Mouse (Mus musculus): ENCODE measurements around the gene Pex1. TPM values are rescaled to one million over a fixed set of nuclear protein-coding genes. Genes with fewer than 3 reads are reported as not detected.

The Pex1 gene
- polyA plus RNA-seq, 1 experiment from 2014 or later: 11.3 TPM

GRCm38 (mm10) chr5:3653801-3654200 is 57.9 kb downstream of the Pex1 start:
- H3K4me2 ChIP-seq (ENCODE audit: low read depth, low read length): no peak overlapping the region
- no peaks in the 10 kb centered on the region for H3K9me3 ChIP-seq (ENCODE audit: low read length)
- H3K4me3 ChIP-seq (ENCODE audit: low read depth, low read length): no peak overlapping the region
- H3K9ac ChIP-seq (replicated peaks): no peak overlapping the region
- WGBS (ENCODE audit: insufficient replicate concordance): 74% methylated on average over 4 of the region's 4 CpGs
- no peak overlapping the region for H3K27ac ChIP-seq (ENCODE audit: low read depth)
- no peak for DNase-seq
- H3K27me3 ChIP-seq (ENCODE audit: insufficient read depth, low read length): no peaks in the 10 kb centered on the region
- H3K4me1 ChIP-seq (ENCODE audit: insufficient read depth): no peaks in the 10 kb centered on the region
- no peaks in the 10 kb centered on the region for H3K36me3 ChIP-seq (replicated peaks; ENCODE audit: insufficient read depth, low read length)
- TF ChIP-seq EP300 (IDR thresholded peaks at IDR 0.05; ENCODE audit: low read depth) (no peak), CTCF (IDR thresholded peaks at IDR 0.05; ENCODE audit: low read depth) (no peak)
- ATAC-seq: no peak

- ATAC-seq: no peak
- DNase-seq: no peak
- 67% methylated on average over 5 of the region's 5 CpGs for WGBS (ENCODE audit: insufficient replicate concordance)
- H3K4me1 ChIP-seq (ENCODE audit: insufficient read depth): no peaks in the 10 kb centered on the region
- no peak within 1 kb of the TSS for H3K4me2 ChIP-seq (ENCODE audit: low read depth, low read length)
- no peak for TF ChIP-seq CTCF (IDR thresholded peaks at IDR 0.05; ENCODE audit: low read depth)
- H3K36me3 ChIP-seq (replicated peaks; ENCODE audit: insufficient read depth, low read length): no peaks in the 10 kb centered on the region
- H3K9me3 ChIP-seq (ENCODE audit: low read length): no peaks in the 10 kb centered on the region
- no peak within 1 kb of the TSS for H3K4me3 ChIP-seq (ENCODE audit: low read depth, low read length)
- H3K9ac ChIP-seq (replicated peaks): no peak within 1 kb of the TSS
- no peak within 1 kb of the TSS for H3K27ac ChIP-seq (ENCODE audit: low read depth)
- no peaks in the 10 kb centered on the region for H3K27me3 ChIP-seq (ENCODE audit: insufficient read depth, low read length)
Measured at GRCm38 (mm10) chr5:3657085-3657484, 61.2 kb downstream of the Pex1 start, which contains the start of gene Gatad1. TSS of gene Gatad1 (minus strand) at chr5:3657185.

- Histone ChIP-seq H3K27me3 (ENCODE audit: insufficient read depth, low read length) (no peaks in the 10 kb centered on the region), H3K9ac (replicated peaks) (no peak overlapping the region), H3K27ac (ENCODE audit: low read depth) (no peak overlapping the region), H3K9me3 (ENCODE audit: low read length) (no peaks in the 10 kb centered on the region), H3K4me2 (ENCODE audit: low read depth, low read length) (no peak overlapping the region), H3K4me3 (ENCODE audit: low read depth, low read length) (no peak overlapping the region), H3K36me3 (replicated peaks; ENCODE audit: insufficient read depth, low read length) (no peaks in the 10 kb centered on the region), H3K4me1 (ENCODE audit: insufficient read depth) (no peaks in the 10 kb centered on the region)
- DNase-seq (no peak), ATAC-seq (no peak)
- TF ChIP-seq EP300 (IDR thresholded peaks at IDR 0.05; ENCODE audit: low read depth): no peak
- TF ChIP-seq CTCF (IDR thresholded peaks at IDR 0.05; ENCODE audit: low read depth): no peak
- 81% methylated on average over 2 of the region's 2 CpGs for WGBS (ENCODE audit: insufficient replicate concordance)
Measured at GRCm38 (mm10) chr5:3665225-3665624, 69.4 kb downstream of the Pex1 start.

DNA sequence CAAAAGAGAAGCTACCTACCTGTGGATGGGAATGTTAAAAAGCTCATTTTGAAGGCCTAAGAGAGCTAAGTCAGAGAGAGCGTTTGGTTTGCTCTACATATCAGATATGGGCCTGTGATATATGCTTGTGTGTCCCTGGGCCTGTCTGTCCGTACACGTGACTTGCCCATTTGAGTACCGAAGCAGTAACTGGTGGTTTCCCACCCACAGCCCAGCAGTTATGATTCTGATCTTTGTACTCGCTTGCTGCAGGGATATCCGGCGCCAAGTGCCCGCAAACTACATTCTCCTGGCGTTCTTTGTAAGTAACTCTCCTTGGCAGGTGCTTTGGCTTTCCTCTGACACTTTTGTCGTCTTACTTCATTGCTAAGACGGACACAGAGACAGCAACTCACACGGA is 70.7 kb downstream of the Pex1 start:
- 67% methylated on average over 12 of the region's 12 CpGs for WGBS (ENCODE audit: insufficient replicate concordance)
- no peak for DNase-seq
- TF ChIP-seq EP300 (IDR thresholded peaks at IDR 0.05; ENCODE audit: low read depth) (no peak), CTCF (IDR thresholded peaks at IDR 0.05; ENCODE audit: low read depth) (no peak)
- no peaks in the 10 kb centered on the region for H3K4me1 ChIP-seq (ENCODE audit: insufficient read depth)
- H3K9ac ChIP-seq (replicated peaks): no peak overlapping the region
- no peak overlapping the region for H3K27ac ChIP-seq (ENCODE audit: low read depth)
- H3K4me2 ChIP-seq (ENCODE audit: low read depth, low read length): no peak overlapping the region
- ATAC-seq: no peak
- H3K36me3 ChIP-seq (replicated peaks; ENCODE audit: insufficient read depth, low read length): no peaks in the 10 kb centered on the region
- no peaks in the 10 kb centered on the region for H3K27me3 ChIP-seq (ENCODE audit: insufficient read depth, low read length)
- no peaks in the 10 kb centered on the region for H3K9me3 ChIP-seq (ENCODE audit: low read length)
- no peak overlapping the region for H3K4me3 ChIP-seq (ENCODE audit: low read depth, low read length)

- H3K36me3 ChIP-seq (replicated peaks; ENCODE audit: insufficient read depth, low read length): no peaks in the 10 kb centered on the region
- TF ChIP-seq CTCF (IDR thresholded peaks at IDR 0.05; ENCODE audit: low read depth) (no peak), EP300 (IDR thresholded peaks at IDR 0.05; ENCODE audit: low read depth) (peak; percentile 4; the same call in 1 of the 2 replicates)
- no peaks in the 10 kb centered on the region for H3K27me3 ChIP-seq (ENCODE audit: insufficient read depth, low read length)
- H3K4me2 ChIP-seq (ENCODE audit: low read depth, low read length): no peak overlapping the region
- no peak overlapping the region for H3K9ac ChIP-seq (replicated peaks)
- DNase-seq (no peak), ATAC-seq (peak; percentile 56)
- no peaks in the 10 kb centered on the region for H3K9me3 ChIP-seq (ENCODE audit: low read length)
- WGBS (ENCODE audit: insufficient replicate concordance): 40% methylated on average over 6 of the region's 6 CpGs
- no peaks in the 10 kb centered on the region for H3K4me1 ChIP-seq (ENCODE audit: insufficient read depth)
- no peak overlapping the region for H3K27ac ChIP-seq (ENCODE audit: low read depth)
- no peak overlapping the region for H3K4me3 ChIP-seq (ENCODE audit: low read depth, low read length)
Measured at GRCm38 (mm10) chr5:3669938-3670554, 74.2 kb downstream of the Pex1 start.

Small RNAs within 50 kb of the gene (microRNA-seq; reads per million reads assigned to microRNA genes)
- not detected for gene Gm26238

Other genes starting within 250 kb of the Pex1 start
- 10.6 and 11.1 TPM in 2 replicates for gene Fam133b, start 52.2 kb upstream of the Pex1 start, polyA plus RNA-seq (2015; fragmentation: Nextera tagmentation; extraction: Ambion mirVana)
- gene 1700109H08Rik, start 24.5 kb upstream of the Pex1 start, polyA plus RNA-seq (2015; fragmentation: Nextera tagmentation; extraction: Ambion mirVana): 0.32 and 0.65 TPM in 2 replicates
- gene Rbm48, start 519 bp downstream of the Pex1 start, polyA plus RNA-seq (2015; fragmentation: Nextera tagmentation; extraction: Ambion mirVana): 4.1 and 4.6 TPM in 2 replicates
- not detected in 2 replicates for gene Tmbim7, start 55.1 kb downstream of the Pex1 start, polyA plus RNA-seq (2015; fragmentation: Nextera tagmentation; extraction: Ambion mirVana)
- gene Gatad1, start 61.1 kb downstream of the Pex1 start, polyA plus RNA-seq (2015; fragmentation: Nextera tagmentation; extraction: Ambion mirVana): 25.7 and 26.9 TPM in 2 replicates
- 2.6 and 2.9 TPM in 2 replicates for gene Ankib1, start 206.9 kb downstream of the Pex1 start, polyA plus RNA-seq (2015; fragmentation: Nextera tagmentation; extraction: Ambion mirVana)
- 10.5 and 12.7 TPM in 2 replicates for gene Krit1, start 207.1 kb downstream of the Pex1 start, polyA plus RNA-seq (2015; fragmentation: Nextera tagmentation; extraction: Ambion mirVana)
- gene Lrrd1, start 249.1 kb downstream of the Pex1 start, polyA plus RNA-seq (2015; fragmentation: Nextera tagmentation; extraction: Ambion mirVana): not detected in 2 replicates